Mouse (Mus musculus) stomach, embryonic 14.5 days (tissue): Measurements from ENCODE around the gene Isl1. TPM values are rescaled to one million over a fixed set of nuclear protein-coding genes. Genes with fewer than 3 reads are reported as not detected.

Source experiments
- ATAC-seq: fragments of 200-750 bp; cut with Nextera tagmentation; 2 replicates; pipeline ENCODE4 v1.8.0; 2017; ENCODE audit warnings: low read depth, moderate TSS enrichment; ENCODE audit not compliant: insufficient number of reproducible peaks, insufficient read depth, low FRiP score
- H3K27ac ChIP-seq: fragments of 300-500 bp; sonication (generic); 2 replicates; pipeline ENCODE4 v1.5.1; 2014; ENCODE audit warnings: mild to moderate bottlenecking, low read length, moderate library complexity, mixed read lengths
- H3K27me3 ChIP-seq: fragments of 300-500 bp; sonication (generic); 2 replicates; pipeline ENCODE4 v1.6.1; 2014; ENCODE audit warnings: low read length, control low read depth, mixed read lengths; ENCODE audit not compliant: control insufficient read depth, insufficient read depth
- H3K36me3 ChIP-seq: fragments of 300-500 bp; sonication (generic); 2 replicates; pipeline ENCODE4 v1.6.1; 2014; ENCODE audit warnings: mild to moderate bottlenecking, control low read depth, low read length, moderate library complexity, mixed read lengths; ENCODE audit not compliant: control insufficient read depth, insufficient read depth
- H3K4me1 ChIP-seq: fragments of 300-500 bp; sonication (generic); 2 replicates; pipeline ENCODE4 v1.6.1; 2014; ENCODE audit warnings: low read length, control low read depth, mixed read lengths; ENCODE audit not compliant: control insufficient read depth, insufficient read depth
- H3K4me2 ChIP-seq: fragments of 300-500 bp; sonication (generic); replicated peaks from 2 replicates; pipeline ENCODE4 v1.6.1; 2014; ENCODE audit warnings: low read depth, low read length, control low read depth
- H3K4me3 ChIP-seq: fragments of 300-500 bp; sonication (generic); 2 replicates; pipeline ENCODE4 v1.5.1; 2014; ENCODE audit warnings: low read depth, low read length, control low read depth
- H3K9ac ChIP-seq: fragments of 300-500 bp; sonication (generic); replicated peaks from 2 replicates; pipeline ENCODE4 v1.6.1; 2014; ENCODE audit warnings: low read depth, mild to moderate bottlenecking, control low read depth, low read length, moderate library complexity, mixed read lengths
- H3K9me3 ChIP-seq: fragments of 300-500 bp; sonication (generic); 2 replicates; pipeline ENCODE4 v1.6.1; 2016; ENCODE audit warnings: low read depth, low read length, control low read depth; ENCODE audit not compliant: control insufficient read depth
- WGBS: fragments of 180-500 bp; shearing (Covaris S2); extraction: QIAGEN DNeasy Blood & Tissue Kit; methylation state at CpG from one replicate; pipeline ENCODE4 v1.1.7; 2014; 5-methylcytosine and 5-hydroxymethylcytosine counted together
- polyA plus RNA-seq: library from polyadenylated mRNA; unstranded; fragments of >200 nt; fragmentation: Nextera tagmentation; extraction: Ambion mirVana; gene quantifications from 2 replicates; pipeline ENCODE4 v1.2.1, GENCODE M21; 2014

Isl1 gene
- 51.8 and 54.2 TPM in 2 replicates for polyA plus RNA-seq

DNA sequence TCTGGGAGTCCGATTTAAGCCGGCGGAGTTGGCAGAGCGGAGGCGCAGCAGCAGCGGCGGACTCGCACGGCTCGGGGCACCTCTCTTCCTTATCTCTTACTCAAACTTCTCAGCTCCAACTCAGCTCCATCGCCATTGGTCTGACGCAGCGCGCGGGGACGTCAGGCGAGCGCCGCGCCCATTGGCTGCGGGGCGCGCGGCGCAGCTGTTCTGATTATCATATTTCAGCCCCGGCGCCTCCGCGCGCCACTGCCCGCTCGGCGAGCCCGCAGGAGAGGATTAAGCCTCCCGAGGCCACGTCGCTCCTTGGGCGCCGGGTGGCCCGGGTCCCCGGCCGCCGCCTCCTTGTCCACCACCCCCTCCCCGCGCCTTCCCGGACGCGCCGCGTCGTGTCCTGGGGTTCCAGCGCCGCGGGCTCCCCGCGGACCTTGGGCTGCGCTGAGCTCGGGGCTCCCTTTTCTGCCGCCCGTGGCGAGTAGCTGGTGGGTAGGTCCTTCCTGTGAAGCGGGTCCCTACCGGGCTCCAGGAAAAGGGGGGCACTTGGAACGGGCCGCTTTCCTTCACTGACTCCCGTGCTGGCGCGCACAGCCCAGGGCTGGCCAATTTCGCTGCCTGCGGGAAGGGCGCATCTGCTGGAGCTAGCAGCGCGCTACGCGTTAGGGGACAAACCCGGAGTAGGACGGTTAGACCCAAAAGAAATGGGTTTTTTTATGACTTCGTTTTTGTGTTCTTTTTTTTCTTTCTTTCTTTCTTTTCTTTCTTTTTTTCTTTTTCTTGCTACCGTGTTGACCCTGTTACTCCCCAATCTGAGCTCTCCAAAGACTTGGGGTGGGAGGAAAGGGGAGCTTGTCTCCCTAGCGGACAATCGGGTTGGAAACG, at the start of gene Isl1:
Gene Isl1, minus strand, starts transcription at position 106 of the 879 bp plus-strand sequence.
- peak within 1 kb of the TSS; percentile 74 for H3K4me2 ChIP-seq
- no peaks in the 10 kb centered on the region for H3K9me3 ChIP-seq
- WGBS = under 1% methylated on average over 79 of the region's 82 CpGs
- no peaks in the 10 kb centered on the region for H3K36me3 ChIP-seq
- H3K4me1 ChIP-seq = peaks cover 3% of the 10 kb centered on the region; the same call in 1 of the 2 replicates
- H3K27me3 ChIP-seq = peaks cover 8% of the 10 kb centered on the region; the same call in 1 of the 2 replicates
- peak within 1 kb of the TSS; percentile 93 for H3K27ac ChIP-seq
- ATAC-seq = peak; percentile 96
- H3K4me3 ChIP-seq = peak within 1 kb of the TSS; percentile 81
- peak within 1 kb of the TSS; percentile 89 for H3K9ac ChIP-seq

DNA sequence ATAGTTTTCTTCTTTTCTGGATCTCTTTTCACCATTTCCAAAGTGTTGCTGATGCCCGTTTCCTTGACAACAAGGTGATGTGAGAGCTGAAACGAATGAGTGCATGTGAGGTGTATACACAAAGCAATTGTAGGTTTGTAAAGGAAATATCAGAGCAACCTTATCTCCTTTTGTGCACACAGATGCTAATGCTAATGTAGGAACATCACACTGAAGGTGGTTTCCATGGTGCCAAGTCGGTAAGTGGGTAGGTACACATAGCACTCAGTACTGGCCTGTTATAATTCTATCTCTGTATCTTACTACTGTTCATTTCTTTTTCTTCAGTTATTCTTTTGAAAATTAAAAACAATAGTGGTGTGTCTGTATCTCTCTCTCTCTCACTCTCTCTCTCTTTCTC, 26.3 kb upstream of the Isl1 start:
- Histone ChIP-seq H3K9me3 (no peaks in the 10 kb centered on the region), H3K9ac (no peak overlapping the region), H3K27me3 (no peaks in the 10 kb centered on the region), H3K4me3 (no peak overlapping the region), H3K27ac (no peak overlapping the region), H3K36me3 (no peaks in the 10 kb centered on the region), H3K4me1 (no peaks in the 10 kb centered on the region), H3K4me2 (no peak overlapping the region)
- ATAC-seq = no peak
- WGBS = 72% methylated on average over 3 of the region's 3 CpGs

DNA sequence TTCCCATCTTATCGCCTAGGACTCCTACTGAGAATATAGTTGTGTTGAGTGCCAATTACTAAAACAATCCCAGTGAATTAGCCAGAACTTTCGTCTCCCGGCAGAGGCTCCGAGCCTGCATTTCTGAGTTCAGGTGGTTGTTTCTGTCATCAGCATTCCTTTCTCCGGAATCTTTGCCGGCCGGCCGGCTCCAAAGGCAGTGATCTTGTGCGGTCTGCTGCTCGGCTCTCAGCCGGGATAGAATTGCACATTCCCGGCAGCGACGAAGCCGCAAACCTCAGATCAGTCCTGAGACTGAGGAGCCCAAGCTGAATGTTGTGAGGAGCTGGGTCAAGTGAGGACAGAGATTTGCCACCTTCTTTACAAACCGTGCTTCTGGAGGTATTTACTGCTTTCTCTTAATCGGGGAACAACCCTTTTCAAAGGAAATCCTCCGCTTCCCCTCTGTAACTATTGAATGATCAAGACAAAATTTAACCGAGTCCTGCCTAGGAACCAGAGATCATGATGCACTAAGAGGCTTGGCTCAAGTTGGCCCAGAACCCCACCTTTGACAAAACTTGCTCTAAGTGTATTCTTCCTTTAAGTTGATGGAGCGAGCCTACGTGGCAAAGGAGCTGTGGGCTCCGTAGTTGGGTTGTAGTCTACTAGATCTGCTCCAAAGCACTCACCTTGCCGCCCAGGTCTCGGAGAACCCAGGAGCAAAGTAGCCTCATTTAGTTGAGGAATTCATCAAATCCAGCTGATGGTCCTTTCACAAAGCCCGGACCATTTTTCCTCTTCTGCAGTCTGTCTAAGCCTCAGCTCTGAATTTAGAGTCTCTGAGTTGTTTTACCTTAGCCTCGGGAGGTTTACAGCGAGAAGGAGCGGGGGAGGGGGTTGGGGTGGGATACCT, 4.4 kb upstream of the Isl1 start:
- ATAC-seq = no peak
- H3K27ac ChIP-seq = peak overlapping the region; percentile 48; the same call in 1 of the 2 replicates
- 0 out of 2 replicates have a peak, but pooled peaks cover 4% of the 10 kb centered on the region for H3K27me3 ChIP-seq
- 6% methylated on average over 28 of the region's 28 CpGs for WGBS
- peaks cover 3% of the 10 kb centered on the region; the same call in 1 of the 2 replicates for H3K4me1 ChIP-seq
- H3K9ac ChIP-seq = peak overlapping the region; percentile 52
- peak overlapping the region; percentile 49 for H3K4me2 ChIP-seq
- no peaks in the 10 kb centered on the region for H3K9me3 ChIP-seq
- no peaks in the 10 kb centered on the region for H3K36me3 ChIP-seq
- peak overlapping the region; percentile 28 for H3K4me3 ChIP-seq

DNA sequence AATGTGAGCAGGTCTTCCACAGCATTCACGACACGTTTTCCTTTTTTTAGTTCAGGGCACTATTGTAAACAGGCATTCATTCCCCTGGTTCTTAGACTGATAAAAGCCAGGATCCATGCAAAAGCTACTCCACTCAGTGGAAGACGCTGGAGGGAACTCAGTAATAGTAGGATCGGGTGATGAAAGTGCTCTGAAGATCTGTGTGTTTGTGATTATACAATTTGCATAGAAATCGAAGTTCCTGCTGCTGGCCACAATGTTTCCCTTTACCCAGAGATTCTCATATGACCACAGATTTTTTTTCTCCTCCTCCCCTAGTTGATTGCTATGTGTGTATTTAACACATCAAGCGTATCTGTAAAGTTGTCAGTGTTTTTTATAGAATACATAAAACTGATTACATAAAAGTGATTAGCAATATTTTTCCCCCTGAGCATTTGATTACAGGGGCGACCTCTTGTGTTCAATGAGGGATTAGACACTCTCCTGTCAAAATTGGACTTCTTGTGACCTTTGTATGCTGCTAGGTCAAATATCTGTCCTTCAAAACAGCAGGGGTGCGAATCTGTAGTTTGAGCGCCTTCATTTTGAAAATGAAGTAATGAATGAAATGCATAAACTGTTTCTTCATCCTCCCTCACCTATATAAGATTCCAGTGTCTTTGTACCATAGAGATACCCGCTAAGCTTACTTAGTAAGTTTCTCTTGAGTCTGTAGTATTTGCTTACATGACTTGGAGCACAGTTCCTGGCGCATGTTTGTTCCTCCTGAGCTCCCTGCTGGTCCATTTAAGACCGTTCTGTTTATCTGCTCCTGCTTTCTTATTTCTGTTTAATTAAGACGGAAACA, 2.6 kb upstream of the Isl1 start:
- no peaks in the 10 kb centered on the region for H3K9me3 ChIP-seq
- H3K9ac ChIP-seq = peak overlapping the region; percentile 89
- ATAC-seq = no peak
- 17% methylated on average over 13 of the region's 13 CpGs for WGBS
- no peaks in the 10 kb centered on the region for H3K36me3 ChIP-seq
- H3K4me3 ChIP-seq = peak overlapping the region; percentile 81
- peaks cover 3% of the 10 kb centered on the region; the same call in 1 of the 2 replicates for H3K4me1 ChIP-seq
- H3K27me3 ChIP-seq = 0 out of 2 replicates have a peak, but pooled peaks cover 4% of the 10 kb centered on the region
- peak overlapping the region; percentile 74 for H3K4me2 ChIP-seq
- peak overlapping the region; percentile 93; the same call in 1 of the 2 replicates for H3K27ac ChIP-seq

- WGBS = 24% methylated on average over 4 of the region's 4 CpGs
- Histone ChIP-seq H3K9ac (peak overlapping the region; percentile 89), H3K27me3 (0 out of 2 replicates have a peak, but pooled peaks cover 4% of the 10 kb centered on the region), H3K4me2 (peak overlapping the region; percentile 74), H3K27ac (peak overlapping the region; percentile 93), H3K36me3 (no peaks in the 10 kb centered on the region), H3K4me3 (peak overlapping the region; percentile 81), H3K4me1 (peaks cover 3% of the 10 kb centered on the region; the same call in 1 of the 2 replicates), H3K9me3 (no peaks in the 10 kb centered on the region)
- ATAC-seq = no peak
These were observed 1.5 kb upstream of the Isl1 start for GRCm38 (mm10) chr13:116311011-116311410.

GRCm38 (mm10) chr13:116310463-116310765, 925 bp upstream of the Isl1 start:
- H3K4me3 ChIP-seq = peak overlapping the region; percentile 81
- H3K27ac ChIP-seq = peak overlapping the region; percentile 93
- no peaks in the 10 kb centered on the region for H3K9me3 ChIP-seq
- 2% methylated on average over 9 of the region's 9 CpGs for WGBS
- no peak for ATAC-seq
- H3K4me2 ChIP-seq = peak overlapping the region; percentile 74
- H3K4me1 ChIP-seq = peaks cover 3% of the 10 kb centered on the region; the same call in 1 of the 2 replicates
- H3K27me3 ChIP-seq = 0 out of 2 replicates have a peak, but pooled peaks cover 4% of the 10 kb centered on the region
- no peaks in the 10 kb centered on the region for H3K36me3 ChIP-seq
- H3K9ac ChIP-seq = peak overlapping the region; percentile 89

DNA sequence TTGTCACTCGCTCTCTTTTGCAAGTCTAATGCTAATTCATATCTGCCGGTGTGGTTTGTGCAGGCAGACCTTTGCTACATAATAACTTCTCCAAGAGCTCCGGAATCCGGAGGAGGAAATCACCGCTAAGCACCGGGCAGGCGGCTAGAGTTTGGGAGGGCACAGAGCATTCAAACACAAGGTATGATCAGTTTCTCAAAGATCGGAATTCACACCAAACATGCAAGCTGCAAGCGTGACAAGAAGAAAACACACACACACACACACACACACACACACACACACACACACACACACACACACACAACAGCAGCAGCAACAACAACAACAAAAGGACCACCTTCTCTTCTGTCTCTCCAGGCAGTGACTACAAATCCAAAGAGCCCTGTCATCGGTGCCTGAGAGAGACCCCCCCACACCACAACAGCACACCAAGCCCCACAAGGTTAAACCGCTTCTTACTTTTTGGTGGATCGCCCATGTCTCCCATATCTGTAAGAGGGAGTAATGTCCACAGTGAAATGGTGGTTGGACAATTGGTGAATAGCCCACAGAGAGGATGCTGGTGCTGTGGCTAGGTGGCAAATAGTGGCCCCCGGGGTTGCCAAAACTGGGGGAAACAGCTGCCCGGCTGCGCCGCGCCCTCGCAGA, 431 bp downstream of the Isl1 start:
- H3K27ac ChIP-seq = peak overlapping the region; percentile 89
- under 1% methylated on average over 18 of the region's 18 CpGs for WGBS
- H3K9ac ChIP-seq = peak overlapping the region; percentile 89
- H3K36me3 ChIP-seq = no peaks in the 10 kb centered on the region
- H3K9me3 ChIP-seq = no peaks in the 10 kb centered on the region
- peaks cover 4% of the 10 kb centered on the region; the same call in 1 of the 2 replicates for H3K4me1 ChIP-seq
- peak; percentile 20; the same call in 1 of the 2 replicates for ATAC-seq
- peak overlapping the region; percentile 81 for H3K4me3 ChIP-seq
- H3K27me3 ChIP-seq = peaks cover 4% of the 10 kb centered on the region; the same call in 1 of the 2 replicates
- peak overlapping the region; percentile 74 for H3K4me2 ChIP-seq
